Mouse (Mus musculus) forebrain, embryonic 10.5 days (tissue): ENCODE results near the gene Fmnl2. TPM values are rescaled to one million over a fixed set of nuclear protein-coding genes. Genes with fewer than 3 reads are reported as not detected.

ENCODE experiments used
- DNase-seq: peaks from one replicate; pipeline ENCODE4 v3.0.0-alpha.2; 2017; ENCODE audit warnings: low spot score; ENCODE audit errors: extremely low spot score
- H3K27ac ChIP-seq: fragments of 300-500 bp; sonication (generic); 2 replicates; pipeline ENCODE4 v1.5.1; 2016; ENCODE audit warnings: mild to moderate bottlenecking
- H3K27me3 ChIP-seq: fragments of 300-500 bp; sonication (generic); 2 replicates; pipeline ENCODE4 v1.6.1; 2016; ENCODE audit warnings: mild to moderate bottlenecking; ENCODE audit not compliant: poor library complexity, severe bottlenecking
- H3K36me3 ChIP-seq: fragments of 300-500 bp; sonication (generic); replicated peaks from 2 replicates; pipeline ENCODE4 v1.6.1; 2016; ENCODE audit warnings: mild to moderate bottlenecking, moderate library complexity
- H3K4me1 ChIP-seq: fragments of 300-500 bp; sonication (generic); 2 replicates; pipeline ENCODE4 v1.6.1; 2016
- H3K4me3 ChIP-seq: fragments of 300-500 bp; sonication (generic); 2 replicates; pipeline ENCODE4 v1.5.1; 2016; ENCODE audit warnings: mild to moderate bottlenecking, moderate library complexity
- H3K9me3 ChIP-seq: fragments of 300-500 bp; sonication (generic); 2 replicates; pipeline ENCODE4 v1.6.1; 2016; ENCODE audit warnings: mild to moderate bottlenecking, moderate library complexity
- WGBS: fragments of 180-500 bp; shearing (Covaris S2); methylation state at CpG from one replicate; pipeline ENCODE4 v1.1.7; 2016; 5-methylcytosine and 5-hydroxymethylcytosine counted together
- polyA plus RNA-seq: library from polyadenylated mRNA; unstranded; fragments of >200 nt; fragmentation: Nextera tagmentation; extraction: Ambion mirVana; gene quantifications from 2 replicates; pipeline ENCODE4 v1.2.1, GENCODE M21; 2016

Gene Fmnl2
- polyA plus RNA-seq, 1 experiment from 2014 or later: 7.4 TPM

DNA sequence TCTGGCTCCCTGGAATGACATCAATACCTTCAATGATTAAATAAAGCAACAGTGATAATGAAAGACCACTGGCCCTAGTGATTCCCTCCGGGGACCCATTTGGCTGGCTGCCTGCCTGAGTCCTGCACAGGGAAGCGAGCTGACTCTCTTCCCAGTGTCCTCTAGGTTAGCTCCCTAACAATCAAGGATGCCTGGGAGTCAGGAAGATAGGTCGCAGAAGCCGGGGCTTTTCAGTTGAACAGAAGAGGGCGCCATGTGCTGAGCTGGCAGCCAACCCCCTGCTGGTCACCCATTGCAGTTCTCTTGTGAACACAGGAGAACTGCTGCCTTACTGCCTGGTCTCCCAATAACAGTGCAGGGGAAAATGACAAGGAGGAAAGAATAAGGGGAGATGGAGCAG lies 149.5 kb downstream of the Fmnl2 start:
- H3K27ac ChIP-seq: no peak overlapping the region
- DNase-seq: peak; percentile 43
- H3K9me3 ChIP-seq: no peaks in the 10 kb centered on the region
- H3K4me3 ChIP-seq: no peak overlapping the region
- no peaks in the 10 kb centered on the region for H3K36me3 ChIP-seq
- H3K27me3 ChIP-seq: no peaks in the 10 kb centered on the region
- WGBS: 19% methylated on average over 5 of the region's 5 CpGs
- H3K4me1 ChIP-seq: peaks cover 38% of the 10 kb centered on the region

DNA sequence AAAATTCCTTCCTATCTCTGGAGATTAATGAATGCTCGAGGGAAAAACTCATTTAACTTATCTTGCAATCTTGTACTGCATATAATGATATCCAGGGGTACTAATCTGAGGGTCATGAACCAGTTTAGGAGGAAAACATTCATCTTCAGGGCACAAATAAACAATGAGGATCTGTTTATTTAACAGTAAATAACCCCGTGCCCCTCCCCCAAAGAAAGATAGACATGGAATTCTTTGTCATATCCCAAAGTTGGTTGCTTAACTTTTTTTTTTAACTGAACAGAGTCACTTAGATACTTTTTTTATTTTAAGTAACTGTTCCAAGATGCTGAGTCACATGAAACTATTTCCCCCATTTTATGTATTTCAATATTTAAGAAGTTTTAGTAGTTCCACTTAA lies 155.4 kb downstream of the Fmnl2 start:
- H3K9me3 ChIP-seq: no peaks in the 10 kb centered on the region
- H3K4me3 ChIP-seq: no peak overlapping the region
- H3K27me3 ChIP-seq: no peaks in the 10 kb centered on the region
- H3K27ac ChIP-seq: no peak overlapping the region
- H3K4me1 ChIP-seq: peaks cover 20% of the 10 kb centered on the region
- DNase-seq: no peak
- peaks cover 10% of the 10 kb centered on the region for H3K36me3 ChIP-seq
- 76% methylated on average over 2 of the region's 2 CpGs for WGBS

DNA sequence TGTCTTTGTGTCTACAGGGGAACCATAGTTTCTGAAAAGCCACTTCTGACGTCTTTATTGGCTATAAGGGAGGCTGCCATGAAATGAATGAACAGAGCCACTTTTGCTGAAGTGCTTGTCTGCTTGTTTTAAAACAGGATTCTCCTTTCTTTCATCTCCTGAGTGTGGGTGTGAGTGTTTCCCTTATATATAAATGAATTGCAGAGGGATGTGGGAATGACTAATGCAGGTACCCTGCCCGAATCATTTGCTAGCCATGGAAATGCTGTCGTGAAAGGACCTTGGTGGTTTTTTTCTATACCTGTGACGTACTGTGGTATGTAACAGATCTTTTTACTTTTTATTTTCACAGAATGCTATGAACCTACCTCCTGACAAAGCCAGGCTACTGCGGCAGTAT lies 156.8 kb downstream of the Fmnl2 start:
- Histone ChIP-seq H3K27ac (no peak overlapping the region), H3K36me3 (peaks cover 18% of the 10 kb centered on the region), H3K27me3 (no peaks in the 10 kb centered on the region), H3K4me1 (peaks cover 18% of the 10 kb centered on the region), H3K9me3 (no peaks in the 10 kb centered on the region), H3K4me3 (no peak overlapping the region)
- DNase-seq: no peak
- 85% methylated on average over 5 of the region's 5 CpGs for WGBS

DNA sequence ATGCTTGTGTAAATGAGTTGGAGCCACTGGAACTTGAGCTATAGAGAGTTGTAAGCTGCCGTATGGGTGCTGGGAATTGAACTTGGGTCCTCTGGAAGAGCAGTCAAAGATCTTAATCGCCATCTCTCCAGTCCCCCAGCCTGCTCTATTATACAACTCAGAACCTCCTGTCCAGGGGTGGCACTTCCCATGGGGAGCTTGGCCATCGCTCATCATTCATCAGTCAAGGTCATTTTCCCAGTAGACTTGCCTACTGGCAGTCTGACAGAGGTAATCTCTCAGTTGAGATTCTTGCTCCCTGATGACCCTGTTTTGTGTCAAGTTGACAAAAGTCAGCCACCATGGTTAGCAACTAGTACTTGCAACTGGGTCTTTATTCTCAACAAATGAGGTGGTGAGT lies 165.3 kb downstream of the Fmnl2 start:
- Histone ChIP-seq H3K27ac (no peak overlapping the region), H3K4me3 (no peak overlapping the region), H3K27me3 (no peaks in the 10 kb centered on the region), H3K9me3 (no peaks in the 10 kb centered on the region), H3K4me1 (peaks cover 4% of the 10 kb centered on the region; the same call in 1 of the 2 replicates), H3K36me3 (peaks cover 23% of the 10 kb centered on the region)
- DNase-seq: no peak
- 96% methylated on average over 3 of the region's 3 CpGs for WGBS

DNA sequence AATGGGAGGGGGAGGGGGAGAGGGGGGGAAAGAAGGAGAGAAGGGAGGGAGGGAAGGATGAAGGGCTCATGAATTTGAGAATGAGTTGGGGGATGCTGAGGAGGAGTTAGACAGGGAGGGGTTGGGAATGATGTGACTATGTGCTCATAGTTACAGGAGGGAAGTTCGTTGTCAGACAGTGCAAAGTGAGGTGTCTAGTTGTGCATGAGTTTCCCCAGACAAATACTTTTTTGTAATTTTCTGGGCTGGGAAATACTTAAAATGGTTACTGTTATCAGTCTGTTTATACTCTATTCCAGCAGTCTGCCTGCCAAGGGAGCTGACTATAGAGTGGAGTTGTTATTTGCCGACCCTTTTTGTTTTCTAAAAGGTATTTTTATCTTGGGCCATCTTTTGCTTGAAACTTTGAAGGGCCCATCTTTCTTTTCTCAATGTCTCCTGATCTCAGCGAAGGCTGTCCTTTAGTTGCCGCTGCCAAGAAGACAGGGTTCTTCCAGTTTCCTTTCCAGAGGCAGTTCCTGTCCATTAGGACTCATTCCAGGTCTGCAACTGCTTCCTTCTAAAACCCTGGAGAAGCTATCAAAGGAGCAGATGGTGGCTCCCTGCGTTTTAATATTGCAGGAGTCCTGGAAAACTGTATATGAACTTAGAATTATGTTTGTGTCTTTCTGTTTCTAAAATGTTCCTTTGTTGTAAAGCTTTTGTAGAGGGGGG lies 168.6 kb downstream of the Fmnl2 start:
- H3K4me1 ChIP-seq: peaks cover 22% of the 10 kb centered on the region
- no peak overlapping the region for H3K27ac ChIP-seq
- DNase-seq: no peak
- H3K27me3 ChIP-seq: no peaks in the 10 kb centered on the region
- WGBS: 92% methylated on average over 5 of the region's 5 CpGs
- peaks cover 18% of the 10 kb centered on the region for H3K36me3 ChIP-seq
- H3K4me3 ChIP-seq: no peak overlapping the region
- no peaks in the 10 kb centered on the region for H3K9me3 ChIP-seq

- H3K27me3 ChIP-seq: no peaks in the 10 kb centered on the region
- 100% methylated on average over 1 of the region's 1 CpGs for WGBS
- no peak for DNase-seq
- H3K27ac ChIP-seq: no peak overlapping the region
- peaks cover 28% of the 10 kb centered on the region for H3K4me1 ChIP-seq
- no peak overlapping the region for H3K4me3 ChIP-seq
- no peaks in the 10 kb centered on the region for H3K9me3 ChIP-seq
- peaks cover 8% of the 10 kb centered on the region for H3K36me3 ChIP-seq
Measured at GRCm38 (mm10) chr2:53028868-53029267, 171.2 kb downstream of the Fmnl2 start.

DNA sequence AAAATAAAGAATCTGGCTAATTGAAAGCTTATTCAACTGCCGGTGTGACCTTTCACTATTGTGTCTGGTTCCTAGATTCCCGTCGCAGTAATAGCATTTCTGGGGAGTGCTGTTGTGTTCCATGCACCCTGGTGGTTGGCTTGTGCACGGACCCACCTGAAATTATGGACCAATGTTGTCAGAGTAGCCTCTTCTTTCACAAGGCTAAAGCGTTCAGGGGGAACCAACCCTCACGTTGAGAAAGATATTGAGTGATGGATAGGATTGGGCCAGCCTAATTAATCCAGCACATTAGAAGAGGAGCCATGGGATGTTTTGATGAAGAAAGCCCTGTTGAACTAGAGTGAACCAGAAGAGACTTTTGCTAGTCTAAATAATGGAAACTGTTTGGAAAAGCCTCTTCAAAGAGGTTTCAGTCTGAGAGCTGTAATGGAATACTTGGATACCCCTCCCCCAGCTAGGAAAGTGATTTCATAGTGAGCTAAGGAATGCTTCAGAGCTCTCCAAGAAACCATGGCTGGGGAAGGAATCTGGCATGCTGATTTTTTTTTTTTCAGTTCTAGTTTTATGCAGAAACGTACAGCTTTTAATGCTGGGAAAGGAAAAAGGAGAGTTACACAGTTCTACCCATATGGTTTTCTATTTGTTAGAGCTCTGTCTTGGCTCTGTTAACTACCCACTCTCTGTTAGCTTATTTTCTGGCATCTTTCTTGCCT lies 172.2 kb downstream of the Fmnl2 start:
- Histone ChIP-seq H3K9me3 (no peaks in the 10 kb centered on the region), H3K4me3 (no peak overlapping the region), H3K27me3 (no peaks in the 10 kb centered on the region), H3K4me1 (peaks cover 28% of the 10 kb centered on the region), H3K36me3 (peaks cover 8% of the 10 kb centered on the region), H3K27ac (peak overlapping the region; percentile 58)
- DNase-seq: no peak
- 59% methylated on average over 7 of the region's 7 CpGs for WGBS

DNA sequence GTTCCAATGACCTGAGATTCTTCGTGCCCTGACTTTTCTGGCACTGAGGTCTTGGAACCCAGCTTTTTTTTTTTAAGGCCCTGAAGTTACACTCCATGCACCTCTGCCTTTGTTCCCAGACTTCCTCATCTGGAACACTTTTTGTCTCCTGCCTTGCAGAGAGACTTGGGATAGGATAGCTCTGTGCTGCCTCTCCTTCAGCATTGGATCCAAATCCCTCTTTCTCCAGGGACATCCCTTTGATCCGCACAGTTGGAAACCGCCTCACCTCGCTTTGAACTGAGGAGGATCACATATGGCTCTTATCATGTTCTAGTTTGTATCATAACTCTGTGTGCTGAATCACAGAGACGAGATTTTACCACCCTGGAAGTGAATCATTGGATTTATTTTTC lies 172.8 kb downstream of the Fmnl2 start:
- no peak for DNase-seq
- Histone ChIP-seq H3K4me3 (no peak overlapping the region), H3K27me3 (no peaks in the 10 kb centered on the region), H3K36me3 (peaks cover 8% of the 10 kb centered on the region), H3K4me1 (peaks cover 28% of the 10 kb centered on the region), H3K27ac (peak overlapping the region; percentile 58), H3K9me3 (no peaks in the 10 kb centered on the region)
- 67% methylated on average over 5 of the region's 5 CpGs for WGBS

DNA sequence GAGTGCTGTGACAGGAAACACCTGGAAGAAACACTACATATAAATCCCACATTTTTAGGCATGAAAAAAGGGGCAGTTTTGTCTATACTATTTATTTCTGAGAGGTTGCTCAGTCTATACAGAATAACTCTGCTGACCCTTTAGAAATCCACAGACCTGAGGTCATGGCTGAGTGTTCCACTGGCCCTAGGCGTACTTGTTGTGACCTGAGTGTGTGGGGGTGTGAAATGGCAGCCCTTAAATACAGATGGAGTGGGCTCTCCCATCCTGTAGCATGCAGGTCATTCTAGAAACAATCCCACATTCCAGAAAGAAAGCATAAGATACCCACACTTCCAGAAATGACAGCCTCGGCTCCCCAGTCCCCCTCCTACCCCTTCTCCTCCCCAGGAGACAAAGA lies 180.6 kb downstream of the Fmnl2 start:
- no peak for DNase-seq
- Histone ChIP-seq H3K4me1 (peaks cover 38% of the 10 kb centered on the region), H3K9me3 (no peaks in the 10 kb centered on the region), H3K4me3 (no peak overlapping the region), H3K36me3 (peaks cover 20% of the 10 kb centered on the region), H3K27me3 (no peaks in the 10 kb centered on the region), H3K27ac (peak overlapping the region; percentile 60)
- WGBS: 28% methylated on average over 2 of the region's 2 CpGs

GRCm38 (mm10) chr2:53038737-53039136 lies 181.1 kb downstream of the Fmnl2 start:
- H3K9me3 ChIP-seq: no peaks in the 10 kb centered on the region
- 16% methylated on average over 9 of the region's 9 CpGs for WGBS
- peaks cover 38% of the 10 kb centered on the region for H3K4me1 ChIP-seq
- H3K4me3 ChIP-seq: no peak overlapping the region
- H3K36me3 ChIP-seq: peaks cover 25% of the 10 kb centered on the region
- no peaks in the 10 kb centered on the region for H3K27me3 ChIP-seq
- DNase-seq: no peak
- peak overlapping the region; percentile 60 for H3K27ac ChIP-seq

GRCm38 (mm10) chr2:53047031-53047430 lies 189.4 kb downstream of the Fmnl2 start:
- DNase-seq: no peak
- no peaks in the 10 kb centered on the region for H3K27me3 ChIP-seq
- no peak overlapping the region for H3K4me3 ChIP-seq
- no peaks in the 10 kb centered on the region for H3K4me1 ChIP-seq
- H3K36me3 ChIP-seq: peaks cover 35% of the 10 kb centered on the region
- H3K9me3 ChIP-seq: no peaks in the 10 kb centered on the region
- WGBS: 87% methylated on average over 6 of the region's 6 CpGs
- H3K27ac ChIP-seq: no peak overlapping the region

DNA sequence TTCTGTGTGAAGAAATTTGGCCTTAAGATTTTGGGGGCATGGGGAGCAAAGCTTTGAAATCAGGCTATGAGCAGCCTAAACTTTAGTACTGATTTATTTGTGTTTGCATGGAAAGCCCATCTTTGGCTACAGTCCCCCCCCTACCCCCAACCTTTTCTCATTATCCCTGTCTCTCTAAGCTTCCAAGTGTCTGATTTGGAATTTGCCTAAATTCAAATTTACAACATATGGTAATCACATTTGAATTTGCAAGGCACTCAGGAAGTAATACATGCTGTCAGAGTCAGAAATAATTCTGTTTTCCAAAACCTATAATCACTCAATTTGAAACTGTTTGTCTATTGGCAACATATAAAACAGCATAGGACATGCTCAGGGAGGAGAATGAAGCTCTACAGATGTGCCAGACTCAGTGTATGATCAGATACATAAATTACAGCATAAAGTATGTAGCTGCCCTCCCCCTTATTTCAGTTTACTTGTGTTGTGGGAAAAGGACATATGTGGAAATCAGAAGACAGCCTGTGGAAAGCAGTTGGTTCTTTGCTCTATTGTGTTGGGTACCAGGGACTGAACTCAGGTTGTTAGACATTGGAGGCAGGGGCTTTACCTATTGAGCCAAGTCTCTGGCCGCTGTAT lies 190.2 kb downstream of the Fmnl2 start:
- Histone ChIP-seq H3K4me3 (no peak overlapping the region), H3K27ac (no peak overlapping the region), H3K27me3 (no peaks in the 10 kb centered on the region), H3K36me3 (peaks cover 27% of the 10 kb centered on the region), H3K4me1 (no peaks in the 10 kb centered on the region), H3K9me3 (no peaks in the 10 kb centered on the region)
- WGBS: 100% methylated on average over 1 of the region's 1 CpGs
- DNase-seq: no peak

DNA sequence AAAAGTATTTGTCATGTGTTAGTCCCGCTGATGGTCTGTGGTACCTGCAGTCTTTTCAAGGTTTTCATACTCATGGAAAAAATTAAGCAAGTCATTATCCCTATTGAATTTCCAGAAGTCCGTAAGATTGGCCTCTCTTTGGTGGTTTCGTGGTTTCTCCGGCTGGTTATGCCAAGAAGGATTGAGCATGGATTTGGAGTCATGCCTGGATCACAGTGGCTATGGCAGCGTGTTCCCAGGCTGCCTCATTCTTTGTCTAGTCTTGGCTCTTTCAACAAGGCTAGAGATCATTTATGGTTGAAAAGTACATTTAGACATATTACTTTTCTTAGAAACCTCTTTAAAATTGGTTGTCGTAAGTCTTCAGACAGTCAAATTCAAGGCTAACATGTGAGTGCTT lies 192.7 kb downstream of the Fmnl2 start:
- Histone ChIP-seq H3K4me3 (no peak overlapping the region), H3K4me1 (no peaks in the 10 kb centered on the region), H3K9me3 (no peaks in the 10 kb centered on the region), H3K27me3 (no peaks in the 10 kb centered on the region), H3K36me3 (peaks cover 30% of the 10 kb centered on the region), H3K27ac (no peak overlapping the region)
- WGBS: 92% methylated on average over 6 of the region's 6 CpGs
- no peak for DNase-seq
